Mouse (Mus musculus) testis, postnatal 10 days (tissue): Measurements from ENCODE around the gene Prex1.

Experiments used
- DNase-seq: peaks from one replicate; pipeline ENCODE4 v3.0.0; 2021; ENCODE audit warnings: low spot score

Gene Prex1

GRCm38 (mm10) chr2:166720416-166720815 is 6.8 kb upstream of the Prex1 start:
- no peak for DNase-seq

DNA sequence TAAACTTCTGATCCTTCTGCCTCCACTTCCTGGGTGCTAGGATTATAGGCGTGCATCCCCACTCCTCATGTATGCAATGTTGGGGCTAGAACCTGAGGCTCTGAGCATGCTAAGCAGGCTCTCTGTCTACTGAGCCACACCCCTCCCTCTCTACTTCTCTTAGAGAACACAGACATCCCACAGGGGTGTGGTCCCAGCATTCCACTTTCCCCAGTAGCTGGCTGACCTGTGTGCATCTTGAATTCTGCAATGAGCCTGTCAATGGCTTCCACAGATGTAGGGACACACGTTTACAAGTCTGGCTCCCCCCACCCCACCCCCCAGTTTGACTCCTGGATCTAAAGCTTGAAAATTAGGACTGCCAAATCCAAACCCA is 6.3 kb upstream of the Prex1 start:
- DNase-seq: no peak

- DNase-seq: no peak
Observed at GRCm38 (mm10) chr2:166719301-166719929, 5.8 kb upstream of the Prex1 start.

DNA sequence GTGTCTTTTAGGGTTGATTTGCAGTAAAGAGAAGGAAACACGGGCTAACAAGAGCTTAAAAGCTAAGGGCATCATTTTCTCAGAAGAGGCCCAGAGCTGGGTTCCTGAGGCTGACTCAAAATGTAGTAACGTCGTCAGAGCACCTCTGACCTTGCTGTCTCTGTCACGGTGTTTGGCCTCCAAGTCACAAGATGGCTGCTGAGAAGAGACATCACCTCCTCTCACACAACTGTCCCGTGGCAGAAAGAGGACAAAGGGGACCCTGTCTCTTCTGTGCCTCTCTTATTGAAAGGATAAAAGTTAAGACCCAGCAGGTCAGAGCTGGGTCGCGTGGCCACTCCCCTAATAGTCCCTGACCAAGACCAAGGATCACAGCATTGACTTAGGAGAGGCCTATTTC is 2.4 kb upstream of the Prex1 start:
- no peak for DNase-seq

GRCm38 (mm10) chr2:166714427-166714699 is 731 bp upstream of the Prex1 start:
- no peak for DNase-seq

DNA sequence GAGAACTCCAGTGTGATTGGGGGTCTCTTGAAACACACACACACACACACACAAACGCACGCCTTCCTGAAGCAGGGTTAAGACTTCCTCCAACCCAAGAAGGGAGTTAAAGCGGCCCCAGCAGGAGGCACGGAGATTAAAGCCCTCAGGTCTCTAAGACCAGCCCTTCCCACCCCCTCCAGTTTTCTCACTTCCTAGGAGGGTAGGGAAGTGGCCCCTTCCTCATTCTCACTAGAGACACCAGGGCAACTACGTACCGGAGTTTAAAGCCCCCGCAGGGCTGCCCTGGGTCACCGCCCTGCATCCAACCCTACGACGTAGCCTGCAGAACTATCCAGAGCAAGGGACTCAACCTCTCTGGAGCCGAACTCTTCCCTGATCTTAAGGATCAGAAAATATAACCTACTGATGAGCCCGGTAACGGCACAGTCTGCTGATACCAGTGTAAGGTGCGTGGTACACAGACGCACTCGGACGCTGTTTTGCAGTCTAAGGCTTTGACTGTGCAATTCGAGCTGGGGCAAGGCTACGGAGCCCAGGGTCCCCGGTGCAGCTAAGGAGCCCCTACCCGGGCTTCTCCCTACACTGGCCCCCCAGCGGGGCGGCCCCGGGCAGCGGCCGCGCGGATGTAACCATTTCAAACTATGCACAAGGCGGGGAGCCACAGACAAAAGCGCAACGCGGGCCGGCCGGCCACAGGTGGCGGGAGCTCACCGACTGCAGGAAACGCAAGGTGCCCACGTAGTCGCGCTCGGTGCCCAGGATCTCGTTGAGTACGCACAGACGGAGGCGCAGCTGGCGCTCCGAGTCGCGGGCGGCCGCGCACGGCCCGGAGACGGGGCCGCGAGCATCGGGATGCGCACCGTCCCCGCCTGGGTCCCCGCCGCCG is 587 bp downstream of the Prex1 start:
- DNase-seq: peak; percentile 66

DNA sequence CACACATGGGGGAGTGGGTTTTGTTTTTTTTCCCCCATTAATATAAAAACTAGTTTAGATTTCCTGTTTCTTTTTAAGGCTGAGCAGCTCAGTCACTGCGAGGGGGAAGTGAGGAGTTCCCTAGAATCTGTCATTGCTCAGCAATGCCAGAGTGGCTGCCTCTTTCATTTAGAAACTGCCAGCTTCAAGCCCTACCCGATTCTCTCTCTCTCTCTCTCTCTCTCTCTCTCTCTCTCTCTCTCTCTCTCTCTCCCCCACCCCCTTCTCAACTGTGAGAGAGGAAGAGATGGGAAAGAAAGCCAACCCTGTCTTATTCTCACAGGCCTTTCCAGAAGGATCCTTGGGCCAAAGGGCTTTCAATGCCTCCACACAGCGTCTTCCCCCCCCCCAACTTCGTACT is 1.3 kb downstream of the Prex1 start:
- no peak for DNase-seq

GRCm38 (mm10) chr2:166711681-166712132 is 1.9 kb downstream of the Prex1 start:
- no peak for DNase-seq

DNA sequence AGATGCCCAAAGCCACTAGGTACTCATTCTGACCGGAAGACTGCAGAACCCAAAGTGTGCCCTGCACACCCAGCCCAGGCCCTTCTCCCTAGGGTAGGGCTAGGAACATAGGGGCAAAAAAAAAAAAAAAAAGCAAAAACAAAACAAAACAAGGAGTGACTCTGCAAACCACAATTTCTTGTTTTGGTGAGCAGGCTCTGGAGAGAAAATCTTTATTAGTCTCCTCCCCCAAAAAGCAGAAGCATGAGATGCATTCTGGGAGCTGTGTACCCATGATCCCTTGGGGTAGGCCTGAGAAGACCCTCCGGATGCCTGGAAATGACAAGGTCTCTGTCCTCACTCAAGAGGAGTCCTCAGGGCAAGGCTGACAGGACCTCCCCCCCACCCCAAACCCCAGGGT is 3.7 kb downstream of the Prex1 start:
- DNase-seq: no peak

GRCm38 (mm10) chr2:166708304-166708703 is 5.3 kb downstream of the Prex1 start:
- no peak for DNase-seq

- no peak for DNase-seq
Observed at GRCm38 (mm10) chr2:166706526-166706925, 7.1 kb downstream of the Prex1 start.

GRCm38 (mm10) chr2:166703491-166703890 is 10.1 kb downstream of the Prex1 start:
- DNase-seq: no peak

GRCm38 (mm10) chr2:166702113-166702445 is 11.6 kb downstream of the Prex1 start:
- DNase-seq: no peak

GRCm38 (mm10) chr2:166701248-166702112 is 12.2 kb downstream of the Prex1 start:
- no peak for DNase-seq

- DNase-seq: no peak
Observed at GRCm38 (mm10) chr2:166700732-166701131, 12.9 kb downstream of the Prex1 start.

GRCm38 (mm10) chr2:166700116-166700515 is 13.5 kb downstream of the Prex1 start:
- DNase-seq: no peak

- no peak for DNase-seq
Observed at GRCm38 (mm10) chr2:166699552-166699951, 14.1 kb downstream of the Prex1 start.

GRCm38 (mm10) chr2:166694616-166695015 is 19.0 kb downstream of the Prex1 start:
- DNase-seq: no peak

DNA sequence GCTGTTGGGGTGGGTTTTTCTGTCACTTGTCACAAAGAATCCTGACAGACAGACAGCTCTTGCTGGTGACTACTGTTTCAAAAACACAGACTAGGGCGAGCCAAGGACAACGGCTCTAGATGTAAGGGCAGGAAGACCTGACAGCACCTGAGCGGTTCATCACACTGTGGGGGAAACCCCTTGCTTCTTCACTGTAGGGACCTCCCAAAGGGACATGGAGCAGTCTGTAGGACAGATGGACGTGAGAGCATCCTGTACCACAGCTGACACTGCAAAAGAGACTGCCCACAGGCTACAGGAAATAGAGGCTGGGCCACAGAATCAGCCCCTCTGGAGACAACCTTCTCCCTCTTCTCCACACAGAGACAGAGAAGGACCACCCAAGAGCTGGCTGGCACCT is 20.2 kb downstream of the Prex1 start:
- DNase-seq: no peak

GRCm38 (mm10) chr2:166691602-166692509 is 21.8 kb downstream of the Prex1 start:
- no peak for DNase-seq

DNA sequence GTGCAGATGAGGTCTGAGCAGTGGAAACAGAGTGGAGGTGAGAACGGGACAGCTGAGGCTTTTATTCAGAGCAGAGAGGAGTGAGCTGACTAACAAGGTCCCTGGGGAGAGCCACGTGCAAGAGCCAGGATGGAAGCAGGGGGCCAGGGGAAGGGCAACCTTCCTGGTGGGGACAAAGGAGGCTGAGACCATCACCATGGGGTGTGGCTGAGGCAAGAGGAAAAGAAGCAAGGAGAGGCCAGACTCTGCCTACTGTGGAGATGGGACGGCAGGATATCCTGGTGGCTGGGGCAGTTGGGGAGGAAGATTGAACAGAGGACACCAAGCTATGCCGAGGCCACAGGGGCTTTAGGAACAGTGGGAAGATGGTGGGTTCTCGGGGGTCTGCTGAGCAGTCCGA is 26.7 kb downstream of the Prex1 start:
- no peak for DNase-seq

DNA sequence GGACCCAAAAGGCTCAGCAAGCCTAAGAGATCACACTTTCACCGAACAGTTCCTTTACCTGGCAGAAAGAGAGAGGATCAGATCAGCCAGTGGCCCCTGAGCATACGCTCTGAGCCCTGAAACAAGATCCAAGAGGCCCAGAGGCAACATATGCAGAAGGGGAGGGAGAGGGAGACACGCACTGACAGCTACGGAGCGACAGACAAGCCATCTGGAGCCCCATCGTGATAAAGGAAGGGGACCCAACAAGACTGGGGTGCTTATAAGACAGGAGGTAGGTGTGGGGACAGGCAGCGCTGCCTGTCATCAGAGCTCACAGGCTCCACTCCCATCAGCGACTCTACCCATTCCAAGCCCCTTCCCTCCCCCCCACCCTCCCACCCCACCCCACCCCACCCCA is 27.8 kb downstream of the Prex1 start:
- DNase-seq: no peak
